Mouse (Mus musculus): ENCODE measurements around the gene Trim30a. TPM values are rescaled to one million over a fixed set of nuclear protein-coding genes. Genes with fewer than 3 reads are reported as not detected.
"Not testable (repeated sequence)": the region's sequence is repeated elsewhere in the genome, so short reads cannot be mapped to it uniquely, and the experiment has no call there.

Trim30a gene
- 2.2 and 3.3 TPM in 2 replicates for polyA plus RNA-seq (2012; rRNA removed)

- DNase-seq (ENCODE audit: low read depth, low spot score): no peak
- WGBS: 55% methylated on average over 3 of the region's 3 CpGs
Observed at GRCm38 (mm10) chr7:104465065-104465744, at the start of gene Trim30a. Gene Trim30a (minus strand): TSS chr7:104465193.

GRCm38 (mm10) chr7:104507421-104508065, 42.5 kb upstream of the Trim30a start, which contains the start of gene Trim30d:
Gene Trim30d (minus strand): TSS chr7:104507849.
- not testable (repeated sequence) for DNase-seq (ENCODE audit: low read depth, low spot score)

- DNase-seq (ENCODE audit: low read depth, low spot score): no peak
- 5% methylated on average over 59 of the region's 59 CpGs for WGBS
Observed at GRCm38 (mm10) chr7:104501589-104502371, 36.8 kb upstream of the Trim30a start.

- 47% methylated on average over 6 of the region's 6 CpGs for WGBS
- DNase-seq (ENCODE audit: low read depth, low spot score): not testable (repeated sequence)
Observed at GRCm38 (mm10) chr7:104501186-104501585, 36.2 kb upstream of the Trim30a start.

GRCm38 (mm10) chr7:104499464-104499863, 34.5 kb upstream of the Trim30a start:
- WGBS: 89% methylated on average over 7 of the region's 8 CpGs

GRCm38 (mm10) chr7:104445961-104446645, 18.9 kb downstream of the Trim30a start:
- DNase-seq (ENCODE audit: low read depth, low spot score): no peak
- 25% methylated on average over 2 of the region's 2 CpGs for WGBS

More at GRCm38 (mm10) chr7:104499464-104499863, 34.5 kb upstream of the Trim30a start:
- not testable (repeated sequence) for DNase-seq (ENCODE audit: low read depth, low spot score)

GRCm38 (mm10) chr7:104404460-104404950, 60.5 kb downstream of the Trim30a start:
- no peak for DNase-seq (ENCODE audit: low read depth, low spot score)
- WGBS: 93% methylated on average over 3 of the region's 3 CpGs

GRCm38 (mm10) chr7:104401140-104401539, 63.9 kb downstream of the Trim30a start:
- DNase-seq (ENCODE audit: low read depth, low spot score): no peak

GRCm38 (mm10) chr7:104400698-104401097, 64.3 kb downstream of the Trim30a start, which contains the start of gene Trim30c:
Gene Trim30c (minus strand): TSS chr7:104400837.
- 60% methylated on average over 1 of the region's 1 CpGs for WGBS
- no peak for DNase-seq (ENCODE audit: low read depth, low spot score)

GRCm38 (mm10) chr7:104398492-104398891, 66.5 kb downstream of the Trim30a start:
- WGBS: 67% methylated on average over 1 of the region's 1 CpGs
- no peak for DNase-seq (ENCODE audit: low read depth, low spot score)

GRCm38 (mm10) chr7:104369736-104370414, 95.1 kb downstream of the Trim30a start, which contains the start of gene Trim30b:
Gene Trim30b (minus strand): TSS chr7:104369884.
- 61% methylated on average over 1 of the region's 1 CpGs for WGBS
- DNase-seq (ENCODE audit: low read depth, low spot score): no peak

- DNase-seq (ENCODE audit: low read depth, low spot score): no peak
Observed at GRCm38 (mm10) chr7:104366339-104366738, 98.7 kb downstream of the Trim30a start.

Other genes starting within 250 kb of the Trim30a start
- gene Trim6, start 246.4 kb downstream of the Trim30a start, polyA plus RNA-seq (2012; rRNA removed): 0.79 and 1.1 TPM in 2 replicates
- 3.8 and 5.5 TPM in 2 replicates for gene Trim34a, start 220.7 kb downstream of the Trim30a start, polyA plus RNA-seq (2012; rRNA removed)
- 0.40 and 0.81 TPM in 2 replicates for gene Trim5, start 177.1 kb downstream of the Trim30a start, polyA plus RNA-seq (2012; rRNA removed)
- 5.3 and 8.3 TPM in 2 replicates for gene Trim12a, start 149.7 kb downstream of the Trim30a start, polyA plus RNA-seq (2012; rRNA removed)
- gene Trim34b, start 135.7 kb downstream of the Trim30a start, polyA plus RNA-seq (2012; rRNA removed): 2.5 and 3.6 TPM in 2 replicates
- 4.2 and 5.8 TPM in 2 replicates for gene Trim12c, start 111.8 kb downstream of the Trim30a start, polyA plus RNA-seq (2012; rRNA removed)
- gene Trim30b, start 95.3 kb downstream of the Trim30a start, polyA plus RNA-seq (2012; rRNA removed): 0.12 and 0.17 TPM in 2 replicates
- gene Trim30c, start 64.4 kb downstream of the Trim30a start, polyA plus RNA-seq (2012; rRNA removed): not detected in 2 replicates
- 4.5 and 12.5 TPM in 2 replicates for gene Trim30d, start 42.7 kb upstream of the Trim30a start, polyA plus RNA-seq (2012; rRNA removed)
- not detected in 2 replicates for gene Olfr651, start 84.9 kb upstream of the Trim30a start, polyA plus RNA-seq (2012; rRNA removed)
- gene Olfr652, start 95.7 kb upstream of the Trim30a start, polyA plus RNA-seq (2012; rRNA removed): not detected in 2 replicates
- not detected in 2 replicates for gene Olfr653, start 112.1 kb upstream of the Trim30a start, polyA plus RNA-seq (2012; rRNA removed)
- not detected in 2 replicates for gene Olfr654, start 121.8 kb upstream of the Trim30a start, polyA plus RNA-seq (2012; rRNA removed)
- not detected in 2 replicates for gene Olfr655, start 136.6 kb upstream of the Trim30a start, polyA plus RNA-seq (2012; rRNA removed)
- not detected in 2 replicates for gene Olfr656, start 148.8 kb upstream of the Trim30a start, polyA plus RNA-seq (2012; rRNA removed)
- not detected in 2 replicates for gene Olfr657, start 159.6 kb upstream of the Trim30a start, polyA plus RNA-seq (2012; rRNA removed)
- not detected in 2 replicates for gene Olfr658, start 182.1 kb upstream of the Trim30a start, polyA plus RNA-seq (2012; rRNA removed)
- not detected in 2 replicates for gene Olfr659, start 201.6 kb upstream of the Trim30a start, polyA plus RNA-seq (2012; rRNA removed)
- gene Olfr661, start 221.3 kb upstream of the Trim30a start, polyA plus RNA-seq (2012; rRNA removed): not detected in 2 replicates

All from large intestine, adult 2 months (tissue).